Mouse (Mus musculus) megakaryocyte progenitor cell, adult 5-6 weeks (primary cell): ENCODE results near the gene Mcm6. TPM values are rescaled to one million over a fixed set of nuclear protein-coding genes. Genes with fewer than 3 reads are reported as not detected.

Experiments used
- ATAC-seq: replicated peaks from 2 replicates; pipeline ENCODE4 v1.8.0; 2016; ENCODE audit warnings: mild to moderate bottlenecking, moderate TSS enrichment, inconsistent platforms; ENCODE audit not compliant: poor library complexity
- total RNA-seq, 2 experiments: library from RNA; stranded (forward) in 1 of 2; stranded (reverse) in 1 of 2; fragments of 157-497, 149-512 nt in 1 of 2; fragments of 200-1000 nt in 1 of 2; gene quantifications; 2 replicates each; pipeline versions ENCODE4 v1.2.3 to v1.2.4; 2015 to 2017

The Mcm6 gene
- 331 and 334 TPM in 2 replicates for total RNA-seq (2015)
- 411 and 429 TPM in 2 replicates for total RNA-seq (2017)

GRCm38 (mm10) chr1:128359554-128360376 is at the start of gene Mcm6:
TSS of gene Mcm6 (minus strand) at chr1:128359664.
- ATAC-seq: peak; percentile 84

GRCm38 (mm10) chr1:128406846-128407245 is 47.4 kb upstream of the Mcm6 start:
- ATAC-seq: no peak

- ATAC-seq: no peak
These were observed 46.2 kb upstream of the Mcm6 start for GRCm38 (mm10) chr1:128405675-128406074.

GRCm38 (mm10) chr1:128405041-128405481 is 45.6 kb upstream of the Mcm6 start:
- no peak for ATAC-seq

- no peak for ATAC-seq
These were observed 41.5 kb upstream of the Mcm6 start for GRCm38 (mm10) chr1:128400926-128401325.

GRCm38 (mm10) chr1:128399941-128400915 is 40.8 kb upstream of the Mcm6 start:
- no peak for ATAC-seq

GRCm38 (mm10) chr1:128398738-128399445 is 39.4 kb upstream of the Mcm6 start:
- peak; percentile 80 for ATAC-seq

- ATAC-seq: no peak
These were observed 35.2 kb upstream of the Mcm6 start for GRCm38 (mm10) chr1:128394657-128395056.

GRCm38 (mm10) chr1:128392382-128392781 is 32.9 kb upstream of the Mcm6 start:
- no peak for ATAC-seq

GRCm38 (mm10) chr1:128386487-128386886 is 27.0 kb upstream of the Mcm6 start:
- ATAC-seq: peak; percentile 98

GRCm38 (mm10) chr1:128376841-128377240 is 17.4 kb upstream of the Mcm6 start:
- no peak for ATAC-seq

- ATAC-seq: peak; percentile 47; the same call in 1 of the 2 replicates
These were observed 12.8 kb upstream of the Mcm6 start for GRCm38 (mm10) chr1:128372143-128372860.

- peak; percentile 94 for ATAC-seq
These were observed 9.4 kb upstream of the Mcm6 start for GRCm38 (mm10) chr1:128368732-128369441.

GRCm38 (mm10) chr1:128360601-128361000 is 1.1 kb upstream of the Mcm6 start:
- ATAC-seq: no peak

GRCm38 (mm10) chr1:128358916-128359553 is 429 bp downstream of the Mcm6 start:
- ATAC-seq: peak; percentile 23

- ATAC-seq: no peak
These were observed 1.2 kb downstream of the Mcm6 start for GRCm38 (mm10) chr1:128358276-128358675.

- peak; percentile 34 for ATAC-seq
These were observed 2.0 kb downstream of the Mcm6 start for GRCm38 (mm10) chr1:128357452-128357851.

- ATAC-seq: 0 out of 2 replicates have a peak, but pooled peaks have one; percentile 27
These were observed 6.4 kb downstream of the Mcm6 start for GRCm38 (mm10) chr1:128353092-128353491.

- no peak for ATAC-seq
These were observed 15.2 kb downstream of the Mcm6 start for GRCm38 (mm10) chr1:128344232-128344631.
